Mouse (Mus musculus): ENCODE results near the gene 1700028J19Rik. TPM values are rescaled to one million over a fixed set of nuclear protein-coding genes. Genes with fewer than 3 reads are reported as not detected.

1700028J19Rik gene
- total and polyA plus RNA-seq, 3 experiments: 0.05 to 3.6 (median 0.60) TPM

Other genes with a start within 250 kb of the 1700028J19Rik start
Only the 20 nearest of the 23 such genes appear.
- not detected in 2 replicates for gene Klk1b27, start 194.4 kb downstream of the 1700028J19Rik start, total RNA-seq (2014; fragmentation: Nextera tagmentation)
- 0.16 TPM in 1 of 2 replicates, not detected in the other for gene Klk1b27, start 194.4 kb downstream of the 1700028J19Rik start, total RNA-seq (2017)
- not detected in 2 replicates for gene Klk1b27, start 194.4 kb downstream of the 1700028J19Rik start, polyA plus RNA-seq (2012)
- not detected in 2 replicates for gene Klk1b21, start 144.4 kb downstream of the 1700028J19Rik start, total RNA-seq (2014; fragmentation: Nextera tagmentation)
- not detected in 2 replicates for gene Klk1b21, start 144.4 kb downstream of the 1700028J19Rik start, total RNA-seq (2017)
- gene Klk1b21, start 144.4 kb downstream of the 1700028J19Rik start, polyA plus RNA-seq (2012): not detected in 2 replicates
- not detected in 2 replicates for gene Klk1b22, start 134.0 kb downstream of the 1700028J19Rik start, total RNA-seq (2014; fragmentation: Nextera tagmentation)
- not detected in 2 replicates for gene Klk1b22, start 134.0 kb downstream of the 1700028J19Rik start, total RNA-seq (2017)
- gene Klk1b22, start 134.0 kb downstream of the 1700028J19Rik start, polyA plus RNA-seq (2012): not detected in 2 replicates
- not detected in 2 replicates for gene Klk1b16, start 109.9 kb downstream of the 1700028J19Rik start, total RNA-seq (2014; fragmentation: Nextera tagmentation)
- not detected in 2 replicates for gene Klk1b16, start 109.9 kb downstream of the 1700028J19Rik start, total RNA-seq (2017)
- gene Klk1b16, start 109.9 kb downstream of the 1700028J19Rik start, polyA plus RNA-seq (2012): not detected in 2 replicates
- not detected in 2 replicates for gene Klk1b24, start 58.5 kb downstream of the 1700028J19Rik start, total RNA-seq (2014; fragmentation: Nextera tagmentation)
- gene Klk1b24, start 58.5 kb downstream of the 1700028J19Rik start, total RNA-seq (2017): not detected in 2 replicates
- gene Klk1b24, start 58.5 kb downstream of the 1700028J19Rik start, polyA plus RNA-seq (2012): not detected in 2 replicates
- gene Klk1b3, start 48.5 kb downstream of the 1700028J19Rik start, total RNA-seq (2014; fragmentation: Nextera tagmentation): not detected in 2 replicates
- gene Klk1b3, start 48.5 kb downstream of the 1700028J19Rik start, total RNA-seq (2017): not detected in 2 replicates
- gene Klk1b3, start 48.5 kb downstream of the 1700028J19Rik start, polyA plus RNA-seq (2012): not detected in 2 replicates
- not detected in 2 replicates for gene Klk1b4, start 39.3 kb downstream of the 1700028J19Rik start, total RNA-seq (2014; fragmentation: Nextera tagmentation)
- not detected in 2 replicates for gene Klk1b4, start 39.3 kb downstream of the 1700028J19Rik start, total RNA-seq (2017)
- not detected in 2 replicates for gene Klk1b4, start 39.3 kb downstream of the 1700028J19Rik start, polyA plus RNA-seq (2012)
- gene Klk1b5, start 30.8 kb downstream of the 1700028J19Rik start, total RNA-seq (2014; fragmentation: Nextera tagmentation): not detected in 2 replicates
- gene Klk1b5, start 30.8 kb downstream of the 1700028J19Rik start, total RNA-seq (2017): not detected in 2 replicates
- gene Klk1b5, start 30.8 kb downstream of the 1700028J19Rik start, polyA plus RNA-seq (2012): not detected in 2 replicates
- not detected in 2 replicates for gene Klk1, start 21.3 kb downstream of the 1700028J19Rik start, total RNA-seq (2014; fragmentation: Nextera tagmentation)
- gene Klk1, start 21.3 kb downstream of the 1700028J19Rik start, total RNA-seq (2017): not detected in 2 replicates
- not detected in 2 replicates for gene Klk1, start 21.3 kb downstream of the 1700028J19Rik start, polyA plus RNA-seq (2012)
- not detected in 2 replicates for gene Gm36864, start 10.5 kb downstream of the 1700028J19Rik start, total RNA-seq (2014; fragmentation: Nextera tagmentation)
- 0.22 TPM in 1 of 2 replicates, not detected in the other for gene Gm36864, start 10.5 kb downstream of the 1700028J19Rik start, total RNA-seq (2017)
- not detected in 2 replicates for gene Gm36864, start 10.5 kb downstream of the 1700028J19Rik start, polyA plus RNA-seq (2012)
- 113 and 114 TPM in 2 replicates for gene 2410002F23Rik, start within 50 bp of the 1700028J19Rik start, total RNA-seq (2014; fragmentation: Nextera tagmentation)
- 79.9 and 90.4 TPM in 2 replicates for gene 2410002F23Rik, start within 50 bp of the 1700028J19Rik start, total RNA-seq (2017)
- 276 and 317 TPM in 2 replicates for gene 2410002F23Rik, start within 50 bp of the 1700028J19Rik start, polyA plus RNA-seq (2012)
- not detected in 2 replicates for gene Acp4, start 10.7 kb upstream of the 1700028J19Rik start, total RNA-seq (2014; fragmentation: Nextera tagmentation)
- not detected in 2 replicates for gene Acp4, start 10.7 kb upstream of the 1700028J19Rik start, total RNA-seq (2017)
- gene Acp4, start 10.7 kb upstream of the 1700028J19Rik start, polyA plus RNA-seq (2012): not detected in 2 replicates
- not detected in 2 replicates for gene Gm15517, start 14.8 kb upstream of the 1700028J19Rik start, total RNA-seq (2014; fragmentation: Nextera tagmentation)
- not detected in 2 replicates for gene Gm15517, start 14.8 kb upstream of the 1700028J19Rik start, total RNA-seq (2017)
- not detected in 2 replicates for gene Gm15517, start 14.8 kb upstream of the 1700028J19Rik start, polyA plus RNA-seq (2012)
- gene Clec11a, start 60.2 kb upstream of the 1700028J19Rik start, total RNA-seq (2014; fragmentation: Nextera tagmentation): 3.1 and 5.3 TPM in 2 replicates
- gene Clec11a, start 60.2 kb upstream of the 1700028J19Rik start, total RNA-seq (2017): 2.6 and 3.3 TPM in 2 replicates
- 1.8 and 2.2 TPM in 2 replicates for gene Clec11a, start 60.2 kb upstream of the 1700028J19Rik start, polyA plus RNA-seq (2012)
- 0.08 TPM in 1 of 2 replicates, not detected in the other for gene Shank1, start 63.6 kb upstream of the 1700028J19Rik start, total RNA-seq (2014; fragmentation: Nextera tagmentation)
- under 0.01 and 0.11 TPM in 2 replicates for gene Shank1, start 63.6 kb upstream of the 1700028J19Rik start, total RNA-seq (2017)
- 0.13 and 0.20 TPM in 2 replicates for gene Shank1, start 63.6 kb upstream of the 1700028J19Rik start, polyA plus RNA-seq (2012)
- not detected in 2 replicates for gene Syt3, start 137.4 kb upstream of the 1700028J19Rik start, total RNA-seq (2014; fragmentation: Nextera tagmentation)
- not detected in 2 replicates for gene Syt3, start 137.4 kb upstream of the 1700028J19Rik start, total RNA-seq (2017)
- 0.02 TPM in 1 of 2 replicates, not detected in the other for gene Syt3, start 137.4 kb upstream of the 1700028J19Rik start, polyA plus RNA-seq (2012)
- 2.5 TPM in 1 of 2 replicates, not detected in the other for gene 1700008O03Rik, start 139.1 kb upstream of the 1700028J19Rik start, total RNA-seq (2014; fragmentation: Nextera tagmentation)
- gene 1700008O03Rik, start 139.1 kb upstream of the 1700028J19Rik start, total RNA-seq (2017): 0.11 and 0.41 TPM in 2 replicates
- 0.49 and 0.61 TPM in 2 replicates for gene 1700008O03Rik, start 139.1 kb upstream of the 1700028J19Rik start, polyA plus RNA-seq (2012)
- gene Lrrc4b, start 182.3 kb upstream of the 1700028J19Rik start, total RNA-seq (2014; fragmentation: Nextera tagmentation): not detected in 2 replicates
- 0.05 TPM in 1 of 2 replicates, not detected in the other for gene Lrrc4b, start 182.3 kb upstream of the 1700028J19Rik start, total RNA-seq (2017)
- gene Lrrc4b, start 182.3 kb upstream of the 1700028J19Rik start, polyA plus RNA-seq (2012): not detected in 2 replicates
- gene Aspdh, start 218.7 kb upstream of the 1700028J19Rik start, total RNA-seq (2014; fragmentation: Nextera tagmentation): not detected in 2 replicates
- not detected in 2 replicates for gene Aspdh, start 218.7 kb upstream of the 1700028J19Rik start, total RNA-seq (2017)
- not detected in 2 replicates for gene Aspdh, start 218.7 kb upstream of the 1700028J19Rik start, polyA plus RNA-seq (2012)
- 48.5 and 55.0 TPM in 2 replicates for gene Josd2, start 221.3 kb upstream of the 1700028J19Rik start, total RNA-seq (2014; fragmentation: Nextera tagmentation)
- 22.1 and 27.2 TPM in 2 replicates for gene Josd2, start 221.3 kb upstream of the 1700028J19Rik start, total RNA-seq (2017)
- gene Josd2, start 221.3 kb upstream of the 1700028J19Rik start, polyA plus RNA-seq (2012): 162 and 230 TPM in 2 replicates